Comparison of ENCODE assay signal across 26 mouse cellular contexts in genomic region chr13:92277027-92277426, GRCm38 (mm10). TPM values are rescaled to one million over a fixed set of nuclear protein-coding genes. Genes with fewer than 3 reads are reported as not detected.
A peak's percentile ranks its signal among the peaks of the same experiment; 100 is the strongest.
DNase-seq lines count a peak whose midpoint lies in the region; ATAC-seq and TF ChIP-seq lines count a peak whose summit lies in the region.
"Had no signal": no experiment of that assay in that cellular context is flagged by ENCODE, and none has a peak within 500 bp of the region (broad histone marks: within the 10 kb centered on the region; RNA-seq: fewer than 3 reads in every experiment).

No protein-coding gene starts in this region.

- H3K36me3 ChIP-seq in forebrain, postnatal 0 days (ENCODE audit: insufficient read depth) = no peaks in the 10 kb centered on the region
- no peaks in the 10 kb centered on the region for H3K36me3 ChIP-seq in forebrain, embryonic 16.5 days (ENCODE audit: control insufficient read depth, insufficient read depth)
- H3K36me3 ChIP-seq in MEL (ENCODE audit: control insufficient read depth in 1 of 2, insufficient read depth in 2 of 2, low read length in 2 of 2) = peaks cover 0 to 15% of the 10 kb centered on the region in 2 experiments; a peak in 2 of 4 replicates

- WGBS in forebrain, postnatal 0 days = 60% methylated on average over 2 of the region's 2 CpGs
- WGBS in forebrain, embryonic 16.5 days = 58% methylated on average over 2 of the region's 2 CpGs

- no peak overlapping the region for H3K4me2 ChIP-seq in forebrain, postnatal 0 days (ENCODE audit: low read depth)
- H3K4me2 ChIP-seq in forebrain, embryonic 16.5 days (ENCODE audit: low read length) = no peak overlapping the region

- ATAC-seq in forebrain, postnatal 0 days = peak; percentile 66; the same call in 1 of the 2 replicates
- ATAC-seq in forebrain, embryonic 16.5 days = no peak
- ATAC-seq: activated CD4-positive, CD25-positive, alpha-beta regulatory T cell, adult 4 months; CD4-positive, CD25-positive, alpha-beta regulatory T cell, adult 4 months; Patski had no signal

- no peaks in the 10 kb centered on the region for H3K9me3 ChIP-seq in forebrain, postnatal 0 days (ENCODE audit: low read length)
- no peaks in the 10 kb centered on the region for H3K9me3 ChIP-seq in forebrain, embryonic 16.5 days (ENCODE audit: control insufficient read depth, low read length)
- H3K9me3 ChIP-seq in MEL (replicated peaks; ENCODE audit: insufficient read depth, low read length) = no peaks in the 10 kb centered on the region
- H3K9me3 ChIP-seq: G1E had no signal

- no peak for TF ChIP-seq CTCF in forebrain, postnatal 0 days (IDR thresholded peaks at IDR 0.05; ENCODE audit: low read depth)
- TF ChIP-seq CTCF in MEL (IDR thresholded peaks at IDR 0.05 in 2 of 3, conservative IDR thresholded peaks at IDR 0.05 in 1 of 3; ENCODE audit: control insufficient read depth in 1 of 3, insufficient read depth in 1 of 3, low read depth in 2 of 3, low read length in 3 of 3, poor library complexity in 1 of 3, severe bottlenecking in 1 of 3) = no peak

- no peaks in the 10 kb centered on the region for H3K4me1 ChIP-seq in forebrain, postnatal 0 days (ENCODE audit: insufficient read depth)
- 0 out of 2 replicates have a peak, but pooled peaks cover 3% of the 10 kb centered on the region for H3K4me1 ChIP-seq in forebrain, embryonic 16.5 days (replicated peaks; ENCODE audit: control insufficient read depth, insufficient read depth, low read length)
- H3K4me1 ChIP-seq in MEL (ENCODE audit: control insufficient read depth in 1 of 2, insufficient read depth in 2 of 2, low read length in 2 of 2) = peaks cover 10 to 15% of the 10 kb centered on the region in 2 experiments; a peak in 3 of 4 replicates

- H3K27ac ChIP-seq in forebrain, postnatal 0 days (ENCODE audit: low read depth, low read length) = no peak overlapping the region
- no peak overlapping the region for H3K27ac ChIP-seq in forebrain, embryonic 16.5 days (ENCODE audit: low read length)
- H3K27ac ChIP-seq in MEL (ENCODE audit: control insufficient read depth, low read depth, low read length) = no peak overlapping the region

- no peaks in the 10 kb centered on the region for H3K79me2 ChIP-seq in MEL (ENCODE audit: control insufficient read depth, insufficient read depth, low read length, poor library complexity)

- TF ChIP-seq RAD21 in MEL (IDR thresholded peaks at IDR 0.05; ENCODE audit: low read depth, low read length) = no peak

- TF ChIP-seq EP300 in MEL (IDR thresholded peaks at IDR 0.05; ENCODE audit: low read depth in 1 of 2, low read length in 2 of 2) = no peak

- no peak overlapping the region for H3K4me3 ChIP-seq in forebrain, postnatal 0 days (ENCODE audit: low read depth, low read length)
- no peak overlapping the region for H3K4me3 ChIP-seq in forebrain, embryonic 16.5 days (replicated peaks; ENCODE audit: low read length)
- no peak overlapping the region for H3K4me3 ChIP-seq in MEL (ENCODE audit: control insufficient read depth in 1 of 2, insufficient read depth in 1 of 2, low read depth in 2 of 2, low read length in 2 of 2)

- TF ChIP-seq POLR2A in MEL (IDR thresholded peaks at IDR 0.05; ENCODE audit: control insufficient read depth in 1 of 2, insufficient read depth in 1 of 2, low read depth in 1 of 2, low read length in 2 of 2, poor library complexity in 1 of 2) = no peak

- no peak for DNase-seq in forebrain, postnatal 0 days
- DNase-seq in MEL (ENCODE audit: low read depth, low spot score) (no peak), adipocyte (ENCODE audit: low spot score) (peak; percentile 16)
- no peak for DNase-seq in right cerebral cortex, postnatal 10 days (ENCODE audit: low spot score in 2 of 2)
- DNase-seq in ovary, postnatal 14 days (ENCODE audit: low spot score) = no peak
- DNase-seq: adrenal gland, adult 2 months; adrenal gland, adult 8-10 months; adrenal gland, postnatal 10 days; adrenal gland, postnatal 14 days; adrenal gland, postnatal 25 days; adrenal gland, postnatal 36 days; B cell, adult 2 months; cerebellum, adult 11 months; cerebellum, adult 11-12 months; cerebellum, adult 18-20 months; cerebellum, adult 2 months; cerebellum, adult 8-10 months had no signal

- H3K9ac ChIP-seq in forebrain, postnatal 0 days = no peak overlapping the region
- H3K9ac ChIP-seq in forebrain, embryonic 16.5 days (replicated peaks; ENCODE audit: low read depth, low read length) = no peak overlapping the region
- no peak overlapping the region for H3K9ac ChIP-seq in MEL (ENCODE audit: control insufficient read depth, low read depth, low read length, poor library complexity, severe bottlenecking)

- no peaks in the 10 kb centered on the region for H3K27me3 ChIP-seq in forebrain, postnatal 0 days (ENCODE audit: insufficient read depth, low read length)
- H3K27me3 ChIP-seq in forebrain, embryonic 16.5 days (replicated peaks; ENCODE audit: control insufficient read depth, insufficient read depth, low read length) = no peaks in the 10 kb centered on the region
- H3K27me3 ChIP-seq in MEL (ENCODE audit: control insufficient read depth in 1 of 2, insufficient read depth in 2 of 2, low read length in 2 of 2) = no peaks in the 10 kb centered on the region
- H3K27me3 ChIP-seq: CH12.LX, Patski had no signal

TF ChIP-seq in MEL, 35 proteins besides CTCF, POLR2A, EP300 and RAD21:
- TF ChIP-seq ZNF384 (IDR thresholded peaks at IDR 0.05; ENCODE audit: low read depth, low read length) (peak; percentile 65; the same call in 1 of the 2 replicates), MXI1 (IDR thresholded peaks at IDR 0.05; ENCODE audit: low read depth, low read length) (no peak)

RNA-seq across cellular contexts. Expression of gene Gm20379, which starts 28.8 kb away (rescaled TPM):
- total RNA-seq in forebrain, postnatal 0 days (2014; rRNA removed) = not detected in 2 replicates
- 0.25 TPM in 1 of 2 replicates, not detected in the other for polyA plus RNA-seq in forebrain, postnatal 0 days (2015; fragmentation: Nextera tagmentation; extraction: Ambion mirVana)
- polyA plus RNA-seq in forebrain, embryonic 16.5 days (2015; fragmentation: Nextera tagmentation; extraction: Ambion mirVana) = 1.1 TPM in 2 replicates
- not detected in 2 replicates for total RNA-seq in MEL (2012; rRNA removed)
- polyA plus RNA-seq in MEL (2012; ENCODE audit: insufficient read depth in 1 of 2, insufficient read length in 2 of 2, low read depth in 1 of 2, low replicate concordance in 2 of 2, missing spikeins in 1 of 2) = 1 to 10 TPM in 1 of 2 experiments, not detected in 1; 9.4 TPM
- total RNA-seq: adrenal gland, adult 18-20 months; adrenal gland, adult 2 months; adrenal gland, adult 8-10 months; adrenal gland, postnatal 10 days; adrenal gland, postnatal 14 days; adrenal gland, postnatal 25 days; adrenal gland, postnatal 36 days; adrenal gland, postnatal 4 days; CH12.LX; G1E had no signal
- polyA plus RNA-seq: adrenal gland, adult 2 months; brain, embryonic 14.5 days; cerebellum, adult 2 months; G1E; Patski had no signal
